Mouse (Mus musculus) small intestine, adult 2 months (tissue): ENCODE measurements at regions not wholly inside any gene's neighbourhood (a gene's known extent, or its start where the extent isn't known, plus 50 kb on each side); places are given as distances from the start of the nearest gene placed in this dataset.
A peak's percentile ranks its signal among the peaks of the same experiment; 100 is the strongest.

Experiments
- H3K27ac ChIP-seq: fragments of 200-500 bp; 2 replicates; pipeline ENCODE4 v1.5.1; 2012; ENCODE audit warnings: low read depth, low read length, control low read depth, inconsistent platforms; ENCODE audit not compliant: insufficient read depth
- H3K27me3 ChIP-seq: fragments of 200-500 bp; 2 replicates; pipeline ENCODE4 v1.6.1; 2012; ENCODE audit warnings: mild to moderate bottlenecking, moderate library complexity, low read length, inconsistent platforms; ENCODE audit not compliant: control insufficient read depth, insufficient read depth
- H3K36me3 ChIP-seq: fragments of 200-500 bp; 2 replicates; pipeline ENCODE4 v1.6.1; 2012; ENCODE audit warnings: mild to moderate bottlenecking, low read length, control low read depth, inconsistent platforms; ENCODE audit not compliant: control insufficient read depth, insufficient read depth
- H3K4me1 ChIP-seq: fragments of 200-500 bp; 2 replicates; pipeline ENCODE4 v1.6.1; 2012; ENCODE audit warnings: low read length, inconsistent platforms, mixed read lengths; ENCODE audit not compliant: control insufficient read depth, insufficient read depth, insufficient read length
- H3K4me3 ChIP-seq: fragments of 200-500 bp; 2 replicates; pipeline ENCODE4 v1.5.1; 2012; ENCODE audit warnings: low read depth, mild to moderate bottlenecking, control low read depth, inconsistent platforms, low read length, moderate library complexity
- CTCF ChIP-seq: fragments of 200-500 bp; IDR thresholded peaks from 2 replicates; pipeline ENCODE4 v1.5.1; 2012; ENCODE audit warnings: low read depth, mild to moderate bottlenecking, control low read depth, inconsistent platforms, low read length, moderate library complexity, mixed read lengths; ENCODE audit not compliant: insufficient replicate concordance, insufficient read length; ENCODE audit errors: extremely low read depth
- POLR2A ChIP-seq: fragments of 200-500 bp; IDR thresholded peaks from 2 replicates; pipeline ENCODE4 v1.6.1; 2012; ENCODE audit warnings: low read depth, mild to moderate bottlenecking, control low read depth, inconsistent platforms, low read length, moderate library complexity
- WGBS: fragments of 180-500 bp; shearing (Covaris S2); methylation state at CpG from one replicate; pipeline ENCODE4 v1.1.7; 2018; 5-methylcytosine and 5-hydroxymethylcytosine counted together

DNA sequence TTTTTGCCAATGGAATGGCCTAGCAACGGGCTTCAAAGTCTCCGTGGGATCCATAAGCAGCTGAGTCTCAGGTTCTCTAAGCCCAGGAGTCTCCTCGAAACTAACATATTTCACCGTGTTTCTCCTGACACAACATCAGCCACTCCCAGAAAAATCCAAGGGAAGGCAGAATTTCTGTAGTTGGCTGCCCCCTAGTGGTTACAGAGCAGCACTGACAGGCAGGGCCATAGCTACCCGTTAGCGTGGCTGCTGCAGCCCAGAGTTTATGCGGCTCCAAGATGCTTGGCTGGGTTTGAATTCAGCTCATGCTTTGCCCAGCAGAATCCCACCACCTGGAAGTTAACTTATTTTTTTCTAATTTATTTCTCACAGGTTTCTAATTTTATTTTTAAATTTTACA is 140.9 kb upstream of the Tmem164 start:
- Histone ChIP-seq H3K27ac (no peak overlapping the region), H3K4me3 (no peak overlapping the region), H3K4me1 (no peaks in the 10 kb centered on the region), H3K27me3 (no peaks in the 10 kb centered on the region), H3K36me3 (no peaks in the 10 kb centered on the region)
- WGBS: 7% methylated on average over 7 of the region's 7 CpGs
- TF ChIP-seq CTCF: peak; percentile 72; the same call in 1 of the 2 replicates
- no peak for TF ChIP-seq POLR2A

DNA sequence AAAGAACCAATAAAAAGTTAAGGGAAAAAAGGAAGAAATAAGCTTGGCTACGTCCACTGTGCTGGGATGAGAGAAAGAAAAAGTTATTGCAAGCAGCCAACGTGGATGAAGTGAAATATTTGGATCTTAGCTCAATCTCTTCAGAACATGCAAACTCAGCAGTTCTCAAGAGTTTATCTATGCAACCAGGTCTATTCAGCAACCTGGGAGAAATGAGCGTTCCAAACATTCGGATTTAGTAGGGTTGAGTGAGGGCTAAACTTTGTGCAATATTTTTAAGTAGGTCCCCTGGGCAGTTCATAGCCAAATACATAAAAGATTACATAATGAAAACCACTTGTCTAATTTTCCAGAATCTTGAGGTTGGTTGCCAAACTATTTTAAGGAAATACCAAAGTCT is 129.0 kb upstream of the Tmem164 start:
- no peak for TF ChIP-seq POLR2A
- TF ChIP-seq CTCF: no peak
- Histone ChIP-seq H3K27ac (no peak overlapping the region), H3K4me3 (no peak overlapping the region), H3K27me3 (no peaks in the 10 kb centered on the region), H3K36me3 (no peaks in the 10 kb centered on the region), H3K4me1 (no peaks in the 10 kb centered on the region)
- 81% methylated on average over 4 of the region's 4 CpGs for WGBS

DNA sequence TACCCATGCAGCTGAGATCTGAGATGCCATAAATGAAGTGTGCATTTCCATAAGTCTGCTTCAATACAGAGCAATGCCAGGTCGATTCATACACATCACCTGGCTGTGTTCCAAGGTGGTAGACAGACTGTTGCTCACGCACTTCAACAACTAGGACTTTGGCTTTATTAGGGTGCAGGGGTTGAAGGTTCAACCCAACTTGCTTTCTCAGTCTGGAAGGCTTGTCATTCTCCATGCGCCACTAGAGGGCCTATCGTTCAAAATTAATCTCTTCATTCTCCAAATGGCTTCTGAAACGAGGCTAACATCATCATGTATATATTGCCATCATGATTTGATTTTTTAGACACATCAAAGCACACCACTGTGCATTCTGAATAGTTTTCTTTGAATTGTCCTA is 127.0 kb upstream of the Tmem164 start:
- no peaks in the 10 kb centered on the region for H3K4me1 ChIP-seq
- no peaks in the 10 kb centered on the region for H3K27me3 ChIP-seq
- no peak overlapping the region for H3K4me3 ChIP-seq
- TF ChIP-seq CTCF: no peak
- no peak for TF ChIP-seq POLR2A
- 8% methylated on average over 5 of the region's 5 CpGs for WGBS
- no peaks in the 10 kb centered on the region for H3K36me3 ChIP-seq
- H3K27ac ChIP-seq: no peak overlapping the region

DNA sequence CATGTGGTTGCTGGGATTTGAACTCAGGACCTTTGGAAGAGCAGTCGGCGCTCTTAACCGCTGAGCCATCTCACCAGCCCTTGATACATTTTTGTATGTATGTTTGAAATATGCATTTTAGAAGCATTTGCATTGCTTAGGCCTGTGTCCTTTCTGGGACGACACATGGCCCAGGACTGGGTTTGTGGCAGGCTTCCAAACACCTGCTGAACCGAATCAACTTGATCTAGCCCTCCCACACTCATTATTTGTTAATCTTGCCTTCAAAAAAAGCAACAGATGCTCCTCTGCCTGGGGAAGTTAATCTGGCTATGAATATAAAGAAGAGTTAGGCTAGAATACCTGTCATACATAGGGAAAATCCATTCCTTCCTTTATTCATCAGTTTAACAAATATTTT is 123.7 kb upstream of the Tmem164 start:
- Histone ChIP-seq H3K27ac (no peak overlapping the region), H3K4me1 (no peaks in the 10 kb centered on the region), H3K36me3 (no peaks in the 10 kb centered on the region), H3K4me3 (no peak overlapping the region), H3K27me3 (no peaks in the 10 kb centered on the region)
- 68% methylated on average over 5 of the region's 5 CpGs for WGBS
- TF ChIP-seq POLR2A (no peak), CTCF (no peak)

DNA sequence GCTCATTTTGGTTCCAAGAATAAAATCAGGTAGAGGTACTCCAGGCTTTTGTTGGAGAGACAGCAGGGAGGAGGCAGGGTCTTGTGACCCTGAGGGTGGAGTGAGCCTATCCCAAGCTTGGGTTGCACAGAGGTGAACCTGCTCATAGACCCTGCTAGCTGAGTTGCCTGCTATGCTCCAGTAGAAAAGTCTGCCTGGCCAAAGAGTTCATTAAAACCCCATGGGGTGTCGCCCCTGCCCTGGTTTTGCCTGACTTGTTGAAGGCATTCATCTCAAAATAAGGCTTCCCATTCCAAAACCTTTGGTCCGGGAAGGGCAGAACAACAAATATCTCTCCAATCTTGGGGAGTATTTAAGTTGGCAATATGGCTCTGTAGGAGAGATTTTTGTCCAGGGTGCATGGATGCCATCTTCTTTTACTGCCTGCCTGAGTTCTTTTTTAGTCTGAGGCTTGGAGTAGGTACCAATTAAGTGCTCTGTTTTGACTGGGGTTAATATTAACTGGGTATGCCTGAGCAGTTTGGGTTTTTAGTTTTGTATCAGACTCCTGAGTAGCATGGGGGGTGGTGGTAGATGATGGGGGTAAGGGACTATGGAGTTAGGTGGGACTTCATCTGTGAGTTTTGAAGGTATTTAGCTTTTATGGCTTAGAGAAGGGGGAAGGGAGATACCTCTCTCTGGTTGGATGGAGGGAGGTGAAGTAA is 120.8 kb upstream of the Tmem164 start:
- Histone ChIP-seq H3K27ac (no peak overlapping the region), H3K27me3 (no peaks in the 10 kb centered on the region), H3K36me3 (no peaks in the 10 kb centered on the region), H3K4me3 (no peak overlapping the region), H3K4me1 (no peaks in the 10 kb centered on the region)
- TF ChIP-seq CTCF (no peak), POLR2A (no peak)
- WGBS: 60% methylated on average over 2 of the region's 2 CpGs

DNA sequence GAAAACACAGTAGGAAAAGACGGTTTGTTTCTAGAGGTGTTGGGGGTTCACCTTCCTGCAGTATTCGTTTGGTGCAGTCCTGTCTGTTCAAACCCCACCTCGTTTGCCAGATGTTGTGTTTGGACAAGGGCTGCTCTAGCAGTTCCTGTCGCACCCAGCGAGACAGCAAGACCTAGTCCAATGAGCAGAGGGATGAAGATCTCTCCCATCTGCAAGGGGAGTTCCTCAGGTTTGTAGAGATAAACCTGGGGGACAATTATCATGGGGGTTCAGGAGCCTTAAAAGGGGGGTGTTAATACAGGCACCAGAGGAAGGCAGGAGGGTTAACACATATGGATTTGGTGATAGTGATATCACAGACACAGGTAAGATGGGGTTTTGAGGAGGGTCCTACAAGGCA is 119.4 kb upstream of the Tmem164 start:
- Histone ChIP-seq H3K4me3 (no peak overlapping the region), H3K36me3 (no peaks in the 10 kb centered on the region), H3K27ac (no peak overlapping the region), H3K4me1 (no peaks in the 10 kb centered on the region), H3K27me3 (no peaks in the 10 kb centered on the region)
- no peak for TF ChIP-seq CTCF
- TF ChIP-seq POLR2A: no peak
- WGBS: 64% methylated on average over 5 of the region's 5 CpGs

DNA sequence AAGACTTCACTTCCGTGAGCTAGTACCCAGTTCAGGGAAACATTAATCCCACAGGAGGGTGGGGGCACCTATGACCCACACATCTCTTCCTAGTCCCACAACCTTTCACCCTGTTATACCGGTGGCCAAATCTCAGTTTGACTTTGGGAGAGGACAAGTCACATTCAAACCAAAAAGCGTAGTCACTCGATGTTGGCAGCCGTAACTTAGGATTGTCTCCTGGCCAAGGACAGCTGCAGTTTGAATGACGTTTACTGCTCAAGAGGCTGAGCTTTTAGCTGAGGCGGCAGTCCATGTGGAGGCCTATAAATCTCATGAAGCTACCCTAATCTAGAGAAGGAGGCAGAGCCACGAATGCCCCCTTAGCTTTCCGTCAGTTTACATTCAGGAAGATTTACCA is 117.0 kb upstream of the Tmem164 start:
- WGBS: 75% methylated on average over 9 of the region's 9 CpGs
- Histone ChIP-seq H3K27me3 (no peaks in the 10 kb centered on the region), H3K36me3 (no peaks in the 10 kb centered on the region), H3K27ac (no peak overlapping the region), H3K4me1 (no peaks in the 10 kb centered on the region), H3K4me3 (no peak overlapping the region)
- TF ChIP-seq CTCF (no peak), POLR2A (no peak)
